Mouse (Mus musculus): ENCODE data around the gene Brs3. TPM values are rescaled to one million over a fixed set of nuclear protein-coding genes. Genes with fewer than 3 reads are reported as not detected.

The Brs3 gene
- 0.05 and 0.06 TPM in 2 replicates for polyA plus RNA-seq (2021; fragmentation: Nextera tagmentation)
- long read RNA-seq, experiment 1 = 0 reads
- long read RNA-seq, experiment 2 = 0 reads

GRCm38 (mm10) chrX:57042774-57043173, at the start of gene Brs3:
TSS of gene Brs3 (plus strand) at chrX:57043074.

GRCm38 (mm10) chrX:57053174-57053992, 10.5 kb downstream of the Brs3 start, which contains the start of gene Htatsf1:
TSS of gene Htatsf1 (plus strand) at chrX:57053583.

GRCm38 (mm10) chrX:57087806-57088205, 44.9 kb downstream of the Brs3 start, which contains the start of gene Vgll1:
TSS of gene Vgll1 (plus strand) at chrX:57088106.

Other genes starting within 250 kb of the Brs3 start
- gene Map7d3, start 220.7 kb upstream of the Brs3 start, polyA plus RNA-seq (2021; fragmentation: Nextera tagmentation) = 0.06 TPM in 1 of 2 replicates, not detected in the other
- gene Adgrg4, start 172.9 kb upstream of the Brs3 start, polyA plus RNA-seq (2021; fragmentation: Nextera tagmentation) = 0.01 TPM in 1 of 2 replicates, not detected in the other
- 82.5 and 90.0 TPM in 2 replicates for gene Htatsf1, start 10.5 kb downstream of the Brs3 start, polyA plus RNA-seq (2021; fragmentation: Nextera tagmentation)
- gene Vgll1, start 45.0 kb downstream of the Brs3 start, polyA plus RNA-seq (2021; fragmentation: Nextera tagmentation) = not detected in 2 replicates
- gene Cd40lg, start 169.1 kb downstream of the Brs3 start, polyA plus RNA-seq (2021; fragmentation: Nextera tagmentation) = not detected in 2 replicates